Mouse (Mus musculus) midbrain, embryonic 10.5 days (tissue): Measurements from ENCODE around the gene Pcdh7. TPM values are rescaled to one million over a fixed set of nuclear protein-coding genes. Genes with fewer than 3 reads are reported as not detected.
A peak's percentile ranks its signal among the peaks of the same experiment; 100 is the strongest.

ENCODE experiments used
- DNase-seq: peaks from one replicate; pipeline ENCODE4 v3.0.0-alpha.2; 2017; ENCODE audit warnings: low spot score
- H3K27ac ChIP-seq: fragments of 300-500 bp; sonication (generic); replicated peaks from 2 replicates; pipeline ENCODE4 v1.5.1; 2016; ENCODE audit warnings: mild to moderate bottlenecking
- H3K27me3 ChIP-seq: fragments of 300-500 bp; sonication (generic); 2 replicates; pipeline ENCODE4 v1.6.1; 2016; ENCODE audit warnings: low read depth, mild to moderate bottlenecking; ENCODE audit not compliant: poor library complexity, severe bottlenecking
- H3K36me3 ChIP-seq: fragments of 300-500 bp; sonication (generic); 2 replicates; pipeline ENCODE4 v1.6.1; 2016; ENCODE audit warnings: mild to moderate bottlenecking, moderate library complexity
- H3K4me1 ChIP-seq: fragments of 300-500 bp; sonication (generic); 2 replicates; pipeline ENCODE4 v1.6.1; 2016
- H3K4me3 ChIP-seq: fragments of 300-500 bp; sonication (generic); 2 replicates; pipeline ENCODE4 v1.5.1; 2016; ENCODE audit warnings: mild to moderate bottlenecking, moderate library complexity
- H3K9me3 ChIP-seq: fragments of 300-500 bp; sonication (generic); replicated peaks from 2 replicates; pipeline ENCODE4 v1.6.1; 2016; ENCODE audit warnings: mild to moderate bottlenecking
- WGBS: fragments of 180-500 bp; shearing (Covaris S2); methylation state at CpG from one replicate; pipeline ENCODE4 v1.1.7; 2016; 5-methylcytosine and 5-hydroxymethylcytosine counted together
- polyA plus RNA-seq: library from polyadenylated mRNA; unstranded; fragments of >200 nt; fragmentation: Nextera tagmentation; extraction: Ambion mirVana; gene quantifications from 2 replicates; pipeline ENCODE4 v1.2.1, GENCODE M21; 2016

The Pcdh7 gene
- polyA plus RNA-seq, 1 experiment from 2014 or later, result 4.0 TPM

- DNase-seq, result no peak
- Histone ChIP-seq H3K27ac (no peak overlapping the region), H3K9me3 (no peaks in the 10 kb centered on the region), H3K36me3 (no peaks in the 10 kb centered on the region), H3K27me3 (0 out of 2 replicates have a peak, but pooled peaks cover 12% of the 10 kb centered on the region), H3K4me1 (peaks cover 34% of the 10 kb centered on the region), H3K4me3 (no peak overlapping the region)
- 81% methylated on average over 7 of the region's 7 CpGs for WGBS
Observed at GRCm38 (mm10) chr5:58025123-58025522, 307.4 kb downstream of the Pcdh7 start.

- Histone ChIP-seq H3K27me3 (0 out of 2 replicates have a peak, but pooled peaks cover 12% of the 10 kb centered on the region), H3K4me3 (no peak overlapping the region), H3K36me3 (no peaks in the 10 kb centered on the region), H3K9me3 (no peaks in the 10 kb centered on the region), H3K27ac (no peak overlapping the region), H3K4me1 (peaks cover 32% of the 10 kb centered on the region)
- DNase-seq, result no peak
- WGBS, result 50% methylated on average over 8 of the region's 8 CpGs
Observed at GRCm38 (mm10) chr5:58025759-58026158, 308.0 kb downstream of the Pcdh7 start.

GRCm38 (mm10) chr5:58039875-58040274 is 322.1 kb downstream of the Pcdh7 start:
- H3K4me3 ChIP-seq, result no peak overlapping the region
- DNase-seq, result no peak

GRCm38 (mm10) chr5:58044216-58044615 is 326.4 kb downstream of the Pcdh7 start:
- Histone ChIP-seq H3K4me1 (peaks cover 14% of the 10 kb centered on the region), H3K36me3 (no peaks in the 10 kb centered on the region), H3K27me3 (no peaks in the 10 kb centered on the region), H3K4me3 (no peak overlapping the region), H3K27ac (no peak overlapping the region), H3K9me3 (no peaks in the 10 kb centered on the region)
- 42% methylated on average over 4 of the region's 4 CpGs for WGBS
- no peak for DNase-seq

More at GRCm38 (mm10) chr5:58039875-58040274, 322.1 kb downstream of the Pcdh7 start:
- Histone ChIP-seq H3K36me3 (no peaks in the 10 kb centered on the region), H3K4me1 (peaks cover 14% of the 10 kb centered on the region), H3K27me3 (no peaks in the 10 kb centered on the region), H3K9me3 (no peaks in the 10 kb centered on the region), H3K27ac (no peak overlapping the region)
- WGBS, result 72% methylated on average over 3 of the region's 3 CpGs

- Histone ChIP-seq H3K27me3 (no peaks in the 10 kb centered on the region), H3K27ac (no peak overlapping the region), H3K4me1 (no peaks in the 10 kb centered on the region), H3K36me3 (no peaks in the 10 kb centered on the region), H3K4me3 (no peak overlapping the region), H3K9me3 (no peaks in the 10 kb centered on the region)
- 87% methylated on average over 4 of the region's 4 CpGs for WGBS
- DNase-seq, result no peak
Observed at GRCm38 (mm10) chr5:58081054-58081453, 363.3 kb downstream of the Pcdh7 start.

- Histone ChIP-seq H3K36me3 (no peaks in the 10 kb centered on the region), H3K27me3 (no peaks in the 10 kb centered on the region), H3K4me1 (no peaks in the 10 kb centered on the region), H3K4me3 (no peak overlapping the region), H3K27ac (no peak overlapping the region), H3K9me3 (no peaks in the 10 kb centered on the region)
- WGBS, result 92% methylated on average over 2 of the region's 2 CpGs
- DNase-seq, result no peak
Observed at GRCm38 (mm10) chr5:58082230-58082629, 364.5 kb downstream of the Pcdh7 start.

- Histone ChIP-seq H3K27ac (no peak overlapping the region), H3K4me3 (no peak overlapping the region), H3K36me3 (no peaks in the 10 kb centered on the region), H3K9me3 (no peaks in the 10 kb centered on the region), H3K27me3 (no peaks in the 10 kb centered on the region), H3K4me1 (no peaks in the 10 kb centered on the region)
- DNase-seq, result no peak
- 92% methylated on average over 3 of the region's 3 CpGs for WGBS
Observed at GRCm38 (mm10) chr5:58083056-58083455, 365.3 kb downstream of the Pcdh7 start.

- no peak for DNase-seq
- Histone ChIP-seq H3K27ac (no peak overlapping the region), H3K36me3 (no peaks in the 10 kb centered on the region), H3K4me3 (no peak overlapping the region), H3K9me3 (no peaks in the 10 kb centered on the region), H3K27me3 (no peaks in the 10 kb centered on the region), H3K4me1 (no peaks in the 10 kb centered on the region)
- 91% methylated on average over 6 of the region's 6 CpGs for WGBS
Observed at GRCm38 (mm10) chr5:58083972-58084371, 366.2 kb downstream of the Pcdh7 start.

GRCm38 (mm10) chr5:58108665-58109364 is 391.0 kb downstream of the Pcdh7 start:
- DNase-seq, result no peak
- H3K4me3 ChIP-seq, result no peak overlapping the region
- no peaks in the 10 kb centered on the region for H3K36me3 ChIP-seq
- H3K27me3 ChIP-seq, result no peaks in the 10 kb centered on the region
- H3K27ac ChIP-seq, result no peak overlapping the region
- H3K4me1 ChIP-seq, result no peaks in the 10 kb centered on the region
- 89% methylated on average over 4 of the region's 4 CpGs for WGBS
- no peaks in the 10 kb centered on the region for H3K9me3 ChIP-seq

GRCm38 (mm10) chr5:58116096-58116495 is 398.3 kb downstream of the Pcdh7 start:
- peaks cover 4% of the 10 kb centered on the region for H3K4me1 ChIP-seq
- H3K36me3 ChIP-seq, result no peaks in the 10 kb centered on the region
- H3K27me3 ChIP-seq, result no peaks in the 10 kb centered on the region
- no peak overlapping the region for H3K4me3 ChIP-seq
- WGBS, result 60% methylated on average over 3 of the region's 3 CpGs
- no peak overlapping the region for H3K27ac ChIP-seq
- DNase-seq, result no peak
- H3K9me3 ChIP-seq, result no peaks in the 10 kb centered on the region

GRCm38 (mm10) chr5:58117896-58118295 is 400.1 kb downstream of the Pcdh7 start:
- Histone ChIP-seq H3K4me1 (peaks cover 4% of the 10 kb centered on the region), H3K36me3 (no peaks in the 10 kb centered on the region), H3K27me3 (no peaks in the 10 kb centered on the region), H3K9me3 (no peaks in the 10 kb centered on the region), H3K27ac (no peak overlapping the region), H3K4me3 (no peak overlapping the region)
- DNase-seq, result no peak
- 84% methylated on average over 3 of the region's 3 CpGs for WGBS

GRCm38 (mm10) chr5:58118930-58119611 is 401.3 kb downstream of the Pcdh7 start:
- Histone ChIP-seq H3K4me3 (no peak overlapping the region), H3K9me3 (no peaks in the 10 kb centered on the region), H3K27me3 (no peaks in the 10 kb centered on the region), H3K27ac (no peak overlapping the region), H3K36me3 (no peaks in the 10 kb centered on the region), H3K4me1 (peaks cover 4% of the 10 kb centered on the region)
- WGBS, result 22% methylated on average over 3 of the region's 3 CpGs
- peak; percentile 16 for DNase-seq

- WGBS, result 78% methylated on average over 2 of the region's 2 CpGs
- Histone ChIP-seq H3K27ac (no peak overlapping the region), H3K4me1 (no peaks in the 10 kb centered on the region), H3K9me3 (no peaks in the 10 kb centered on the region), H3K4me3 (no peak overlapping the region), H3K27me3 (no peaks in the 10 kb centered on the region), H3K36me3 (no peaks in the 10 kb centered on the region)
- no peak for DNase-seq
Observed at GRCm38 (mm10) chr5:58143897-58144296, 426.1 kb downstream of the Pcdh7 start.
